Mouse (Mus musculus): ENCODE measurements around the gene Cklf. TPM values are rescaled to one million over a fixed set of nuclear protein-coding genes. Genes with fewer than 3 reads are reported as not detected.
"Not testable (repeated sequence)": the region's sequence is repeated elsewhere in the genome, so short reads cannot be mapped to it uniquely, and the experiment has no call there.

Gene Cklf
- polyA plus RNA-seq, 1 experiment from 2014 or later, result 48.2 TPM

- no peak overlapping the region for H3K27ac ChIP-seq
- no peak overlapping the region for H3K4me3 ChIP-seq
- H3K4me2 ChIP-seq (replicated peaks), result no peak overlapping the region
- no peak overlapping the region for H3K9ac ChIP-seq
- H3K9me3 ChIP-seq (replicated peaks), result no peaks in the 10 kb centered on the region
- peaks cover 6% of the 10 kb centered on the region; the same call in 1 of the 2 replicates for H3K36me3 ChIP-seq
- 89% methylated on average over 6 of the region's 6 CpGs for WGBS
- no peak for ATAC-seq (ENCODE audit: low FRiP score)
- H3K27me3 ChIP-seq, result no peaks in the 10 kb centered on the region
- no peaks in the 10 kb centered on the region for H3K4me1 ChIP-seq
Observed at GRCm38 (mm10) chr8:104268937-104269440, 18.3 kb downstream of the Cklf start.

GRCm38 (mm10) chr8:104293081-104293480 is 42.4 kb downstream of the Cklf start, which contains the start of gene Cmtm2a:
Gene Cmtm2a (minus strand): TSS chr8:104293181.
- ATAC-seq (ENCODE audit: low FRiP score); H3K27ac ChIP-seq; H3K4me1 ChIP-seq; H3K9me3 ChIP-seq (replicated peaks); H3K4me2 ChIP-seq (replicated peaks); H3K4me3 ChIP-seq; H3K36me3 ChIP-seq; H3K9ac ChIP-seq; H3K27me3 ChIP-seq: not testable (repeated sequence)
- 88% methylated on average over 12 of the region's 12 CpGs for WGBS

GRCm38 (mm10) chr8:104294396-104294795 is 43.7 kb downstream of the Cklf start:
- Histone ChIP-seq H3K4me1 (no peaks in the 10 kb centered on the region), H3K9me3 (replicated peaks) (no peaks in the 10 kb centered on the region), H3K27ac (no peak overlapping the region), H3K36me3 (no peaks in the 10 kb centered on the region), H3K4me2 (replicated peaks) (no peak overlapping the region), H3K9ac (no peak overlapping the region), H3K4me3 (no peak overlapping the region), H3K27me3 (no peaks in the 10 kb centered on the region)
- 87% methylated on average over 1 of the region's 1 CpGs for WGBS
- ATAC-seq (ENCODE audit: low FRiP score), result no peak

GRCm38 (mm10) chr8:104301577-104301976 is 50.9 kb downstream of the Cklf start:
- not testable (repeated sequence) for H3K4me2 ChIP-seq (replicated peaks); H3K4me1 ChIP-seq; H3K36me3 ChIP-seq; H3K9me3 ChIP-seq (replicated peaks); H3K27me3 ChIP-seq; H3K4me3 ChIP-seq; H3K9ac ChIP-seq; H3K27ac ChIP-seq
- peak; percentile 85 for ATAC-seq (ENCODE audit: low FRiP score)
- WGBS, result 7% methylated on average over 3 of the region's 3 CpGs

GRCm38 (mm10) chr8:104302536-104302935 is 51.9 kb downstream of the Cklf start:
- H3K9ac ChIP-seq; H3K9me3 ChIP-seq (replicated peaks); H3K36me3 ChIP-seq; H3K4me3 ChIP-seq; H3K27me3 ChIP-seq; H3K4me1 ChIP-seq; H3K4me2 ChIP-seq (replicated peaks); H3K27ac ChIP-seq; ATAC-seq (ENCODE audit: low FRiP score): not testable (repeated sequence)
- 82% methylated on average over 4 of the region's 4 CpGs for WGBS

GRCm38 (mm10) chr8:104304962-104305361 is 54.3 kb downstream of the Cklf start:
- Histone ChIP-seq H3K9me3 (replicated peaks) (no peaks in the 10 kb centered on the region), H3K4me1 (peaks cover 8% of the 10 kb centered on the region), H3K9ac (no peak overlapping the region), H3K27me3 (no peaks in the 10 kb centered on the region), H3K27ac (no peak overlapping the region), H3K4me2 (replicated peaks) (no peak overlapping the region), H3K36me3 (no peaks in the 10 kb centered on the region), H3K4me3 (no peak overlapping the region)
- no peak for ATAC-seq (ENCODE audit: low FRiP score)
- 90% methylated on average over 11 of the region's 11 CpGs for WGBS

- not testable (repeated sequence) for H3K4me3 ChIP-seq; H3K27ac ChIP-seq; H3K36me3 ChIP-seq; H3K9ac ChIP-seq; ATAC-seq (ENCODE audit: low FRiP score); H3K4me2 ChIP-seq (replicated peaks); H3K9me3 ChIP-seq (replicated peaks); H3K27me3 ChIP-seq; H3K4me1 ChIP-seq
- WGBS, result 59% methylated on average over 6 of the region's 6 CpGs
Observed at GRCm38 (mm10) chr8:104308341-104308740, 57.7 kb downstream of the Cklf start.

GRCm38 (mm10) chr8:104309441-104310155 is 58.9 kb downstream of the Cklf start, which contains the start of the genes Gm45711 and Cmtm1:
Gene Gm45711 (minus strand): TSS chr8:104310081.
Gene Cmtm1 (minus strand): TSS chr8:104310145.
- H3K27ac ChIP-seq; H3K4me1 ChIP-seq; H3K9me3 ChIP-seq (replicated peaks); H3K4me3 ChIP-seq; H3K4me2 ChIP-seq (replicated peaks); H3K27me3 ChIP-seq; ATAC-seq (ENCODE audit: low FRiP score); H3K36me3 ChIP-seq; H3K9ac ChIP-seq: not testable (repeated sequence)
- 91% methylated on average over 36 of the region's 36 CpGs for WGBS

GRCm38 (mm10) chr8:104312023-104312422 is 61.4 kb downstream of the Cklf start:
- H3K4me3 ChIP-seq; ATAC-seq (ENCODE audit: low FRiP score); H3K27me3 ChIP-seq; H3K4me2 ChIP-seq (replicated peaks); H3K4me1 ChIP-seq; H3K27ac ChIP-seq; H3K9me3 ChIP-seq (replicated peaks); H3K36me3 ChIP-seq; H3K9ac ChIP-seq: not testable (repeated sequence)
- WGBS, result 88% methylated on average over 3 of the region's 3 CpGs

- WGBS, result 74% methylated on average over 4 of the region's 4 CpGs
- H3K4me1 ChIP-seq, result no peaks in the 10 kb centered on the region
- no peak overlapping the region for H3K4me3 ChIP-seq
- no peak overlapping the region for H3K27ac ChIP-seq
- no peak for ATAC-seq (ENCODE audit: low FRiP score)
- H3K9me3 ChIP-seq (replicated peaks), result no peaks in the 10 kb centered on the region
- H3K27me3 ChIP-seq, result no peaks in the 10 kb centered on the region
- no peak overlapping the region for H3K4me2 ChIP-seq (replicated peaks)
- H3K9ac ChIP-seq, result no peak overlapping the region
- H3K36me3 ChIP-seq, result no peaks in the 10 kb centered on the region
Observed at GRCm38 (mm10) chr8:104313311-104313710, 62.6 kb downstream of the Cklf start.

Other genes starting within 250 kb of the Cklf start
- gene Cdh5, start 149.2 kb upstream of the Cklf start, polyA plus RNA-seq (2016; fragmentation: Nextera tagmentation; extraction: Ambion mirVana), result 16.2 and 20.6 TPM in 2 replicates
- 2.2 and 2.6 TPM in 2 replicates for gene Bean1, start 80.4 kb upstream of the Cklf start, polyA plus RNA-seq (2016; fragmentation: Nextera tagmentation; extraction: Ambion mirVana)
- gene Tk2, start 2.3 kb upstream of the Cklf start, polyA plus RNA-seq (2016; fragmentation: Nextera tagmentation; extraction: Ambion mirVana), result 37.8 and 38.4 TPM in 2 replicates
- gene Cmtm2a, start 42.3 kb downstream of the Cklf start, polyA plus RNA-seq (2016; fragmentation: Nextera tagmentation; extraction: Ambion mirVana), result not detected in 2 replicates
- not detected in 2 replicates for gene Gm45711, start 59.2 kb downstream of the Cklf start, polyA plus RNA-seq (2016; fragmentation: Nextera tagmentation; extraction: Ambion mirVana)
- not detected in 2 replicates for gene Cmtm1, start 59.3 kb downstream of the Cklf start, polyA plus RNA-seq (2016; fragmentation: Nextera tagmentation; extraction: Ambion mirVana)
- gene Gm11020, start 70.7 kb downstream of the Cklf start, polyA plus RNA-seq (2016; fragmentation: Nextera tagmentation; extraction: Ambion mirVana), result not detected in 2 replicates
- gene Cmtm2b, start 71.4 kb downstream of the Cklf start, polyA plus RNA-seq (2016; fragmentation: Nextera tagmentation; extraction: Ambion mirVana), result not detected in 2 replicates
- 84.4 and 92.5 TPM in 2 replicates for gene Cmtm3, start 88.5 kb downstream of the Cklf start, polyA plus RNA-seq (2016; fragmentation: Nextera tagmentation; extraction: Ambion mirVana)
- gene Cmtm4, start 144.9 kb downstream of the Cklf start, polyA plus RNA-seq (2016; fragmentation: Nextera tagmentation; extraction: Ambion mirVana), result 2.3 and 2.4 TPM in 2 replicates
- gene Dync1li2, start 192.2 kb downstream of the Cklf start, polyA plus RNA-seq (2016; fragmentation: Nextera tagmentation; extraction: Ambion mirVana), result 131 and 135 TPM in 2 replicates

Measured in hindbrain, embryonic 12.5 days (tissue).